Mouse (Mus musculus) right cerebral cortex, postnatal 36 days (tissue): ENCODE data around the gene Grik5.

Experiments used
- DNase-seq, 2 experiments: peaks; one replicate each; pipeline ENCODE4 v3.0.0; 2022; ENCODE audit warnings: low spot score in 2 of 2, mixed read lengths in 1 of 2

Gene Grik5

DNA sequence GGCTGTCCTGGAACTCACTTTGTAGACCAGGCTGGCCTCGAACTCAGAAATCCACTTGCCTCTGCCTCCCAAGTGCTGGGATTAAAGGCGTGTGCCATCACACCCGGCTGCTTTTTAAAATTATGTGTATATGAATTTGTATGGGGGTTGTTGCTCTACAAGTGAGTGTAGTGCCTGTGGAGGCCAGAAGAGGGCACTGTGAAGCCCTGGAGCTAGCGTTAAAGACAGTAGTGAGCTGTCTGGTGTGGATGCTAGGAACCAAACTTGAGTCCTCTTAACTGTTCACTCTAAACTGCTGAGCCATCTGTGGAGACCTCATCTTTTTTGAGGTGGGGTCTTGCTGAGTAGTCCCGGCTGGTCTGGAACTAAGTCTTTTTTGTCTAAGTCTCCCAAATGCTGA, 86.3 kb downstream of the Grik5 start:
- DNase-seq: no peak

DNA sequence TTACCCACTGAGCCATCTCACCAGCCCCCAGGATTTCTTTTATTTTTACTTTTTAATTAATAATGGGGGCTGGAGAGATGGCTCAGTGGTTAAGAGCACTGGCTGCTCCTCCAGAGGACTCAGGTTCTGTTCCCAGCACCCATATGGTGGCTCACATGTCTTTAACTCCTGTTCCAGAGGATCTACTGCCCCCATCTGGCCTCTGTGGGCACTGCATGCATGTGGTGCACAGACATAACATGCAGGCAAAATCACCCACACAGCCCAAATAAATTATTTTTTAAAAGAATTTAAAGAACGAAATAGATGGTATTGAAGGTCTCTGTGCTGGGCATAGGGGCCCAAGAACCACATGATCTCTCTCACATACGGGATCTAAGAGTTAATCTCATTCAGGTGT, 87.8 kb downstream of the Grik5 start:
- no peak for DNase-seq

GRCm38 (mm10) chr7:24983396-24983795, 88.8 kb downstream of the Grik5 start:
- DNase-seq: no peak

GRCm38 (mm10) chr7:24980439-24980838, 91.7 kb downstream of the Grik5 start:
- no peak for DNase-seq

DNA sequence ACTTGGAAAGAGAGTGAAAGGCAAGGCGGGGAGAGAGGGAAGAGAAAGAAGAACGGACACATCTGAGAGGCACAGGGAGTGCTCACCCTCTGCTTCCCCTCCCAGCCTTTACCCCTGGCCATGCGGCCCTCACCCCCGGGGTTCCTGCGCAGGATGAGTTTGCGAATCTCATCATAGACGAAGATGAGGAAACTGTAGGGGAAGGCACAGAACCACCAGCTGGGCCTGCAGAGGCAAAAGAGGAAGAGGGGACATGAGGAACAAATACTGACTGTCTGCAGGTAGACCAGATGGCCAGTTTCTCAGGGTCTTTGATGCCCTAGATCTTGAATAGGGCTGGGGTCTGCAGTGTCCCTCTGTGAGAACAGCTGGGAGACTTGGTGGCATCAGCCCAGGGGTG, 93.4 kb downstream of the Grik5 start:
- DNase-seq: no peak

DNA sequence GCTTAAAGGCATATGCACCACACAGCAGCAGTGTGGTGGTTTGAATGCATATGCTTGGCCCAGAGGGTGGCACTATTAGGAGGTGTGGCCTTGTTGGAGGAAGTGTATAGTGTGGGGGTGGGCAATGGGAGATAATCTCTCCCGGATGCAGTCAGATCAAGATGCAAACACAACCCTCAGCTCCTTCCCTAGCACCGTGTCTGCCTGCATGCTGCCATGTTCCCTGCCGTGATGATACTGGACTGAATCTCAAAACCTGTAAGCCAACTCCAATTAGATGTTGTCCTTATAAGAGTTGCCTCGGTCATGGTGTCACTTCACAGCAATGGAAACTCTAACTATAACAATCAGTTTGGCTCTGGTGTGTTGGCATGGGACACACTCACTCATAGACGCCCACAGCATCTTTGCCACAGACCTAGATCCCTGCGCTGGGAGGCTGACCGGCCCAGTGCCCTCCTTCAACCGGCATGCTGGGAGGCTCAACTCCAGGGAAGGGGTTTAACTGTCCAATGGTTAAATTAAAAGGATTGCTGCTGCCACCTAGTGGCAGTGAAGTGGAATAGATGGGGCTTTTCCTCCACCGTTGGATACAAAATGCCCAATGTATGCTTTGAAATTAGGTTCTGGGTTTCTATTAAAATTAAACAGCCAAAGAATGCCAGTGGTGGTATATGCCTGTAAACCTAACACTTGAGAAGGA, 97.1 kb downstream of the Grik5 start:
- no peak for DNase-seq

DNA sequence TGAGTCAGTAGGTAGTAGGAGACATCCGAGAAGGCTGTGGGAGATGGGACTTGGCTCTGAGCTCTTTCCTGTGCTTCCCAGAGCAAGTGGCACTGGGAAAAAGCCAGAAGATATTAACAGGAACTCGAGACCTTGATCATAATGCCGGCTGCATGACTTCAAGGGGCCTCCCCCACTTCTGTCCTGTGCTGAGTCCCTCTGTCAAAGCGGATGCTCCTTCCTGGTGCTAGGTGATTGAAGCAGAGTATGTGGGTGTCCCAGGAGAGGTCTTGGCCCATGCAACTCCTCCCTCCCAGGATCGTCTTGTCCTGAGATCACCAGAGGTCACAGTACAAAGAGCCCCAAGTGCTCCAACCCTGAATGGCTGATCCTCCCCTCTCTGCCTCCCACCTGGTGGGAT, 98.2 kb downstream of the Grik5 start:
- DNase-seq: no peak

DNA sequence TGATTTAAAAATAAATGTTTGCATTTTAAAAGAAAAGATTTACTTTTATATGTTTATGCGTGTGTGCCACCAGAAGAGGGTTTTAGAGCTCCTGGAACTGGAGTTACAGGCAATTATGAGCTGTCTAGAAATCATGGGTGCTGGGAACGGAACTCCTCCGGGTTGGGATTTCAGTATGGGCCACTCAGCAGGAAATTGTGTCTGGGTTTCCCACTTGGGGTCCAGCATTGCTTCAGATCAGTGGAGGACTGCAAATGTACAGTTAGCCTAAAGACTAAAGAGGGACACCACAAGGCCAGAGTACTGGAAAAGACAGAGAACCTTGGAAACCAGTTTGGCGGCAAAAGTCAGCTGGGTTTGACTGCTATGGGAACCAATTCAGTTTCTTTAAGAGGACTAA, 98.9 kb downstream of the Grik5 start:
- DNase-seq: no peak

DNA sequence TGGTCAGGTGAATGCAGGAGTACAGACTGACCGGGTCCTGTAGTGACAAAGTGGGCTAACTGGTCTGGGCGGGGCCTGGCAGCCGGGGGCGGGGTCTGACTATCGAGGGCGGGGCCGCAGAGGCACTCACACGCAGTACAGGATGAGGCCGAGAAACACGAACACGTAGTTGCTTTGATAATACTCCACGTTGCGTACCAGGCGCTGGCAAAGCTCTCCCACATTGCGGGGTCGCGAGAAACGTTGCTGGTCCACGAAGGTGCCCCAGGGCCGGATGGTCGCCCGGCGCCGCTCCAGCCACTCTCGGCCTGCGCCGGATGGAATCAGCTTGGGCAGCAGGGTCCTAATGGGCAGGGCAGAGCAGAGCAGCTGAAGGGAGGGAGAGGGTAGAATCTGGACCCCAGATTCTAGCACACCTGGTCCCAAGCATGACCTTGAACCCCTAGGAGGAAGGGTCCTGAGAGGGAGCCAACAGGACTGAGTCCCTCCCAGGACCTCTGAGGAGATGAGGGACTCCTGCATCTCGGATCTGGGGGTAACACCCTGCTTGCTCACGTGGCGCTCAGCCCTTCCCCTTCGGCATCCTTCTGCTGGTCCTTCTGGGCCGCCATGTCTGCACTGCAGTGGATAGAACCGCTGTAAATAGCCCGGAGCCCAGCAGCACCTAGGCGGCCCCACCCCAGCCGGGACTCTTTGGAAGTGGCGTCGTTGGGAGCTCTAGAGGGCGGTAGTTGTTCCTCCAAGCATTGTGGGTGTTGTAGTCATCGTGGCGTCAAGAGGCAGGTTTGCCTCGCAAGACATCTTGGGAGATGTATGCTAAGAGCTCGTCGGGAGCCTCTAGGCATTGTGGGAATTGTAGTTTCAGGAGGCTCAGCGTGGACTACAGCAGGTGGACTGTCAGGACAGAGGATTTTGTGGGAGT, 99.9 kb downstream of the Grik5 start, which contains the start of gene Rabac1:
TSS of gene Rabac1 (minus strand) at position 783 of the 922 bp plus-strand sequence.
- DNase-seq: peak; percentile 92 to 97

- DNase-seq: no peak
Measured at GRCm38 (mm10) chr7:24971261-24971971, 100.7 kb downstream of the Grik5 start.

- DNase-seq: no peak
Measured at GRCm38 (mm10) chr7:24970341-24970740, 101.8 kb downstream of the Grik5 start.

GRCm38 (mm10) chr7:24969805-24970204, 102.3 kb downstream of the Grik5 start:
- no peak for DNase-seq

DNA sequence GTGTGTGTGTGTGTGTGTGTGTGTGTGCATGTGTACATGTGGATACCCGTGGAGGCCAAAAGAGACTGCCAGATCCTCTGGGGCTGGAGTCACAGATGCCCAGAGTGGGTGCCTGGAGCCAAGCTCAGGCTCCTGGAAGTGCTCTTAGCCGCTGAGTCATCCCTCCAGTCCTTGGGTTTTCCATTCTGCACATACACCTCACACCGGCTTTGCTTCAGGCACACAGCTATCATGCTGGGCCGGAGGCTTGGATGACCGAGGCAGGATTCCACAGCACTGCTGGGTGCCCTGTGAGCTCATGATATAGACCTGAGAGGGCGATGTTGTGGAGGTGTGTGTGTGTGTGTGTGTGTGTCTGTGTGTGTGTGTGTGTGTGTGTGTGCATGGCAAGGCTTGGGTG, 103.7 kb downstream of the Grik5 start:
- DNase-seq: no peak

DNA sequence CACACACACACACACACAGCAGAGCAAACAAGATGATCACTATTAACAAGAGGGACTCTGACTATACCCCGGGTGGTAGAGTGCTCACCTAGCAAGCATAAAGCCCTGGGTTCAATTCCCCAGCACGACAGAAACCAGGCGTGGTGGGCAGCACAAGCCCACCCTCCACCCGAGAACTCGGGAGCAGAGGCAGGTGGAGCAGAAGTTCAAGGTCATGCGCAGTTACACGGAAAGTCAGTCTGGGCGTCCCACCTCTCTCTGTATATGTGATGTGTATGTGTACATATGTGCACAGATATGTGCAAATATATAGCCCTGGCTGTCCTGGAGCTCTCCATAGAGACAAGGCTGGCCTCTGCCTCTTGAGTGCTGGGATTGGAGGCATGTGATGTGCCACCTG, 104.2 kb downstream of the Grik5 start:
- no peak for DNase-seq

DNA sequence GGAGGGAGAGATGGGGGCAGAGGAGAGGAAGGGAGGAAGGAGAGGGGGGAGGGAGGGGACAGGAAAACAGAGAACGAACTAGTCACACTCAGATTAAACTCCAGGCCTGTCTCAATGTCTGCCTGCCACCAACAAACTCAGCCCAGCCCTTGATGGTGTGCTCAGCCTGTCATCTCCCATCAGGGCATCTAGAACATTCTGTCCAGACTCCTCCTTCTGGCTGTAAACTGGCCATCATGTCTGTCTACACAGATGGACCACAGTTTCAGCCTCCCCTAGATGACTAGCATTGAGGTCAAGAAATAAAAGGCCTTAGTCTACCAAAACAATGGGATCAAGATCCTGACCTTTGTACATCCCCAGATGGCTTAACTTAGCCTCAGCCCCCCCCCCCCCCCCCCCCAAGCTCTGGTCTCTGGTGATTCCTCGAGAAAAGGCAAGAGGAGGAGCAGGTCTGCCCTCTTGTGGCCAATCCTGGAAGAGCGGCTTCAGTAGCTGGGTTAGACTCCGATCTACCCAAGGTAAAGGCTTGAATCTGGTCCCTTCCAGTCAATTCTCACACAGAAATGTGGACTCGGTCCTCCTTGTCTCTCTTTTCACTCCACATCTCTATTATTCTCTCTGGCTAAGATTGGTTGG, 107.1 kb downstream of the Grik5 start:
- DNase-seq: peak; percentile 67

DNA sequence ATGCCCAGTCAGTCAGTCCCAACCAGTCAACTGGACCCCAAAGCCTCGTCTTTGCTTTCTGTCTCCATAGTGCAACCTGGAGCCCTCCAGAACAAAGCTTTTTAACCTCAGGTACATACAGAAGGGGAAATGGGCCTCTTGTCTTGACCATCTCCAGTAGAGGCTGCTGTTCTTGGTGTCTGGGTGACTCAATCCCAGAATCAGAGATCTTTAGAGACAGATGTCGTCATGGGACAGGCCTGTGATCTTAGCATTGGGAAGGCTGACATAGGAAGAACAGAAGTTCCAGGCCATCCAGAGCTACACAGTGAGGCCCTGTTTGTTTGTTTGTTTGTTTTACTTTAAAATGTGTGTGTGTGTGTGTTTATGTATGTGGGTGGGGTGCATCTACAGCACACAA, 107.9 kb downstream of the Grik5 start:
- no peak for DNase-seq
